Mouse (Mus musculus): ENCODE data around the gene Rgl1.

DNA sequence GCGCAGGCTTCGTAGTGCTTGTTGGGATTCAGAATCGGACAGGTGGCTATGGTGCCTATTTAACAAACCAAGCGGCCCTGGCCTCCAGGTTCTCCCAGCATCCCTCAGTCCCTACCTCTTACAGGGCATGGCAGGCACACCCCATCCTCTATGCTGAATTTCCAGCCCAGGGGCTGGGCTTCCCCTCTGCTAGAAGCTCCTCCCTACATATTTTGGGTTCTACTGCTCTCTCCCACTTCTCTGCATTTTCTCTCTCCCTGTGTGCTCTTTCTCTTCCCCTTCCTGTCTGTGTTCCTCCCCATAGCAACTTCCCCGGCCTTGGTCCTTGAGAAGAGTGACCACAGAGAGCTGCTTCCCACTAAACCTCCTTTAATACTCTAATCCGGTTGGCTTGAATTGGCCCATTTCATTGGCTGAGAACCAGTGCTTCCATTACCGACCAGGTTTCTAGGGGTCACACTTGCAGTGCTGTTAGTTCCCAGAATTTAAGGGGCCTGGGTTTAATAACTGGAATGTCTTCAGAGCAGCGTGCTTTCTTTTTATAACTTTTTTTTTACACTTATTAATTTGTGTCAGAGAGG lies 30.6 kb upstream of the Rgl1 start:
- TF ChIP-seq POLR2A (IDR thresholded peaks at IDR 0.05; ENCODE audit: extremely low read depth, insufficient read depth, low read length) (no peak), CTCF (IDR thresholded peaks at IDR 0.05; ENCODE audit: low read depth, low read length) (no peak)

All from liver, adult 2 months (tissue).